Mouse (Mus musculus) ovary, postnatal 10 days (tissue): Measurements from ENCODE around the gene Phc1.
"Not testable (repeated sequence)": the region's sequence is repeated elsewhere in the genome, so short reads cannot be mapped to it uniquely, and the experiment has no call there.

Experiments used
- DNase-seq: peaks from one replicate; pipeline ENCODE4 v3.0.0; 2022; ENCODE audit warnings: low spot score

Gene Phc1

GRCm38 (mm10) chr6:122340349-122341000 is at the start of gene Phc1:
TSS of gene Phc1 (minus strand) at chr6:122340561.
- no peak for DNase-seq

DNA sequence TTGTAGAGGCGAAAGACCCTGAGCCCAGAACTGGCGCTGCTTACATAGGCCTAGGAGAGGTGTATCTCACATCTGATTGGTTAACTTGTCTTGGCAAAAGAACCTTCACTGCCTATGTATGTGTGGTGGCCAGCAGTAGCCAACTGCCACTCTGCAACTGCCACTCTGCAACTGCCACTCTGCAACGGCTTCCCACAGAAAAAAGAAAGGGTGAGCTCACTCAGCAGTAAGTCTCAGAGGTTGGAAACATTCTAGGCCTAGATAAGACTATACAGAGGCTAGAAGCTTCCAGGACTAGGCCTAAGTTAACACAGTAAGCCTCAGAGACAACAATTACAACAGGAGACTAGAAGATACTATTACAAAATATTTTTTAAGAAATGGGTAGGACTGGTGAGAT is 49.6 kb upstream of the Phc1 start:
- DNase-seq, result not testable (repeated sequence)

- not testable (repeated sequence) for DNase-seq
Observed at GRCm38 (mm10) chr6:122387177-122388028, 47.0 kb upstream of the Phc1 start.

DNA sequence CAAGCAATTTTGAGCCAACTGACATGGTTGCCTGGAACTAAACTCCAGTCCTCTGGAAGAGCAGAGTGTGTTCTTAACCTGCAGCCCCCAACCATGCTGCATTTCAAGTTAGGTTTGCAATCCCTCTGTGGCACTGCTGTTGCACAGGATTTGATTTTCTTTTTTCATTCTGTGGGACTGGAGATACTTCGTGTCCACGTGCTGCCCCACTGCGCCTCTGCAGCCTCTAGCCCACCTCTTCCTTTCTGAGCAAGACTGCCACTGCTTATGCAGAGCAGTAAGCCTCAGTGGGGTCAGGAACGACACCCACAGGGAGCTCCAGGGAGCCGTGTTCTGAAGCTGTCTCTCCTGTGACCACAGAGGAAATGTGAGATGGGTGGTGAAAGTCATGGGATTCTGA is 45.4 kb upstream of the Phc1 start:
- DNase-seq, result no peak

GRCm38 (mm10) chr6:122384886-122385285 is 44.5 kb upstream of the Phc1 start:
- no peak for DNase-seq

DNA sequence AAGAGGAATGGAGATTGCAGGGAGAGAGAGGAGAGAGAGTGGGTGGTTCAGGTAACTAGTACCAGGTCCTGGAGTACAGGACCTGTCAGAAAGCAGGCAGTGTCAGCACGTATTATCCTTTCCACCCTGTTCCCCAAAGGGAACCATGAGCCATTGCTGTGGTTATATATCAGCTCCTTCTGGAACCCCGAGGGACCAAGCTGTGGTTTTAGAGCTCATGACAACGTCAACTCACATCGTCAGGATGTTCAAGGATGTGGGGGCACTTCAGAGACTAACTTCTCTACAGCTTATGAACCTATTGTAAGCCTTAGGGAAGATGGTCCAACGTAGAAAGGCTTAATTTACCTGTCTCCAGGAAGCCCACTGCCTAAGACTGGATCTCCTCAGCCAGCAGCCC is 42.9 kb upstream of the Phc1 start:
- no peak for DNase-seq

- no peak for DNase-seq
Observed at GRCm38 (mm10) chr6:122382046-122382445, 41.7 kb upstream of the Phc1 start.

DNA sequence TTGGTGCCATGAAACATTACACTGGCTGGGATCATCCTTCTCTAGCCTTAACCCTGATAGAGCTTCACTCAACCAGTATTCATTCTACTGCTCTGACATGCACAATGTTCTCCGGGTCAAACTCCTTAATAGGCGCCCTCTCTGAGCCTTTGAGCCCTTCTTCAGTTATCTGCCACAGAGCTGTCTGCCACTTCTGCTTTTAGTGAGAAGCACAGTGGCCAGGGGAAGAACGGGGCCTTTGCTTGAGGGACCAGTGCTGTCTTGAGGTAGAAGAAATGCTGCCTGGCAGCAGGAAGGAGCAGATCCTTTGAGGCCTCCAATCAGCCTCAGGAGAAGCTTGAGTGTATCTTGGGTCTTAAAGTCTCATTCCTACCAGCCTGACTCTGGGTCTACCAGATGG is 27.9 kb upstream of the Phc1 start:
- DNase-seq, result no peak

DNA sequence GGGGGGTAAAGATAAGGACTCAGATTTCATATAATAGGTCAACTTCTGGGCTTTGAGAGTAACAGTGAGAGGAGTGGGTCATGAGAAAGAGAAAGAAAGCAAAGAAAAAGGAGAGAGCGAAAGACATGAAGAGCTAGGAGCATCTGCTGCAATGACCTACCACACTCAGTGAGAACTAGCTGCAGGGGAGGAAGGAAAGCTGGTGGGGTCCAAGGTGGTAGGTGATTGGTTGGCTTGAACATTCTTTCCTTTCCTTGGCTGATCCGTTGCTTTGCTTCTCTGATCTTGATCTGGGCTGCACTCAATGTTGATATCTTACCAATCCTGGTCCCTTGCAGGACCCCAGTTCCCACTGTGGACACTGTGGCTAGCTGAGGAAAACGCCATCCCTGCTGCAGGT is 26.6 kb upstream of the Phc1 start:
- no peak for DNase-seq

DNA sequence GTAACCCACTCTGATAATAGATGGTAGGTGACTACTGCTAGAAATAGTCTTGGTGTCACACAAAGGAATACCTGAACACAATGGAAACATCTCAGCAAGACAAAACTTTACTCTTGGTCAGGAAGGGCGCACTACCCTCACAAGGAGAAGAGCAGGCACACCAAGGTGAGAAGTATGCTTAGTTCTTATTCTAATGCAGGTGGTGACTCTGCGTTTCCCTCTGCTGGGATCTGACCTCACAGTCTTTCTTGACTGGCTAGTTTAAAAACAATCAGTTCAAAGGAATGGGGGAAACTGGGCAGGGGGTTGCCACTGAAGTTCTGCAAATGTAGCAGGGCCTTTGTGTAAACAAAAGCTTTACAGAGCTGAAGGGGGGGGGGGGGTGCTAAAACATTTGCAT is 25.9 kb upstream of the Phc1 start:
- DNase-seq, result no peak

DNA sequence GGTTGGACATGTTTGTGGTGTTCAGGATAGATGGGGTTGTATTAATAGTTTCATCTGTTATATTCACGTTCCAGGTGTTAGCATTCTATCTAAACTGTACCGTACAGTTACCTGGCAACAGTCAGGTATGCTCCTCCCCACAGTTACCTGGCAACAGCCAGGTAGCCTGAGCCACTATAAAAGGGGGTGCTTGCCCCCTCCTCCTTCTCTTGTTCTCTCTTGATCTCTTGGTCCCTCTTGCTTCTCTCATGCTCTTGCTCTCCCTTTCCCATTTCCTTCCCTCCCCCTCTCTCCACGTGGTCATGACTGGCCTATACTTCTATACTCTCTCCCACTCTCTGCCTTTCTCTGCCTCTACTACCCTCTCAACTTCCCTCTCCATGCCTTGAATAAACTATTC is 25.3 kb upstream of the Phc1 start:
- no peak for DNase-seq

DNA sequence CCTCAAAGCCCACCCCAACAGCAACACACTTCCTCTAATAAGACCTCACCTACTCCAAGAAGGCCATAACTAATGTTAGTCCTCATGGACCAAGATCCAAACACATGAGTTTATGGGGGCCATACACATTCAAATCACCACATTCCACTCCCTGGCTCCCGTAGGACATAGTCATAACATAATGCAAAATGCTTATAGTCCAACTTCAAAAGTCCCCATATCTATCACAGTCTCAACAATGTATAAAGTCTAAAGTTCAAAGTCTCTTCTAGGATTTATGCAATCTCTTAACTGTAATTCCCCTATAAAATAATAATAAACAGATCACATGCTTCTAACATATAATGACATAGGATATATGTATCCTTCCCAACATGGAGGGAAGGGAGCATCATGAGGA is 16.7 kb upstream of the Phc1 start:
- no peak for DNase-seq

DNA sequence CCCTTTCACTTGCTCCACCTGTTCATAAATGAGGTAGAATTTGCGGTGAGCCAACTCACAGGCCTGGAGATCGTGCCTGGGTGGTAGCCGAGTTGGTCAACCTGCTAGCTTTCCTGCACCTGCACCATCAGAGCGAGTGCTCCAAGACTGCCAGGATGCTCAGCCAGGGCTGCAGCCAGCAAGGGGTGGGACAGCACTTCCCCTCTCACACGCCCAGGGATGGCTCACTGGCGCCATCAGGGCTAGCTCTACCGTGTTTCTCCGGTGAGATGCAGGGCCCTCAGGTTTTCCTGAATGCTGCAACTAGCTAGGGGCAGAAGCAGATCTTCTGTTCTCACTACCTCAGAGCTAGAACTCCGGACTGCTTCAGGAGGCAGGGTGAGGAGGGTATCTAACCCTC is 15.5 kb upstream of the Phc1 start:
- DNase-seq, result no peak

- DNase-seq, result not testable (repeated sequence)
Observed at GRCm38 (mm10) chr6:122347326-122347725, 7.0 kb upstream of the Phc1 start.

DNA sequence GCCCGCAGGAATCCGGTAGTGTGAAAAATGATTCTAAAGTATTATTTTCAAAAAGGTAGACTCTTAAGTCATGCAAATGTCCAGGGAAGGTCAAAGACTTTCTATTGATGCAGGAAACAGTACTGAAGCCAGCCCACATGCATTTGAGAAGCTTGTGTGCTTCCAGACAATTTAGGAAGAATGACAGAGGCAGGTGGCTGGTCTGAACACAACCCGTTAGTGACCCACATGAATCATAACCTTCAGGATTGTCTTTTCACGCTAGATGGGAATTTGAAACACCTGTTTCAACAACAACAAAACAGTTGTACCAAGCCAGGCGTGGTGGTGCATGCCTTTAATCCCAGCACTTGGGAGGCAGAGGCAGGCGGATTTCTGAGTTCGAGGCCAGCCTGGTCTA is 6.0 kb upstream of the Phc1 start:
- no peak for DNase-seq

DNA sequence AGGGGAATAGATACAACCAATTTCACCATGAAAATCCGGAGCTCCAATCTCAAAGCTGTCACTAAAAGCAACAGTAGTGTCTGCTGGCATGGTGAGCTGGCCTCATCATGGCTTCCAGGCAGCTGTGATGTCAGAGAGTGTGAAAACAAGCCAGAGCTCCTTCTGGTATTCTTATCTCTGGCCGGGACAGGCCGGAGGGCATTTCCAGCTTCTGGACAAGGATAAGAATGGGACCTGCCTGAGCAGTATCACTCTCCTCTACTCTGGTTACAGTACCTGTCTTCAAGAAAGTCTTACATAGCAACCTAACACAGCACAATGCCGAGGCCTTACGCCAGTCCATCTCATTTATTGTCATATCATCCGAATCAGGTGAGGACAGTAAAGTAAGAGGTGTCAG is 5.4 kb upstream of the Phc1 start:
- DNase-seq, result no peak

- DNase-seq, result no peak
Observed at GRCm38 (mm10) chr6:122344386-122345116, 4.2 kb upstream of the Phc1 start.

- no peak for DNase-seq
Observed at GRCm38 (mm10) chr6:122343719-122344118, 3.4 kb upstream of the Phc1 start.

GRCm38 (mm10) chr6:122342125-122342524 is 1.8 kb upstream of the Phc1 start:
- no peak for DNase-seq

GRCm38 (mm10) chr6:122341038-122341810 is 863 bp upstream of the Phc1 start:
- no peak for DNase-seq

DNA sequence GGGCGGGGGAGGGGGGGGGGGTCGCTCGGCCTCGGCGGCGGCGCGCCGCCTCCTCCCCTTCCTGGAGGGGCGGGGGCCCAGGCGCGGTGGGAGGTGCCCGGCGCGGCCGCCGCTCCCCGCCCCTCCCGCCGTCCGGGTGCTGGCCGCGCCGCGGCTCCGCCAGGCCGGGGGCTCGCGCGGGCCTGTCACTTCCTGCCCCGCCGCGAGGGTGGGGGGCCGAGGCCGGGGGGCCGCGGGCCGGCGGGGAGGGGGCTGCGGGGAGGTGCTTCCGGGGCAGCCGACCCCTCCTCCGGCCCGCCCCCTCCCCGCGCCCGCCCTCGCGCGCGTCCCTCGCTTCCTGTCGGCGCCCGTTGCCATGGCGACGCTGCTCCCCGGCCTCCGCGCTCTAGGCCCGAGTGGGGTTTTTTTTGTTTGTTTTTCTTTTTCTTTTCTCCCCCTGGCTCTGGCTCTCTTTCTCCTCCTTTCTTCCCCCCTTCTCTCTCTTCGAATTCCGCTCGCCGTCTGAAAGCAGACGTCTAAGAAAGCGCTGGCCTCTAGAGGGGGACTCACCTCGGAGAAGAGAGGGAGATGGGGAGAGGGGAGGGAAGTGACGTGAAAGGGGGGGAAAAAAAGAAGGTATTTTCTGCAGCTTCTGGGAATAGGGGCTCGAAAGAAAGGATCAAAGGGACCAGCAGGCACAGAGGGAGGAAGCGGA is 566 bp downstream of the Phc1 start:
- peak; percentile 48 for DNase-seq
